Mouse (Mus musculus) heart, postnatal 10 days (tissue): Measurements from ENCODE around the gene Isg20. TPM values are rescaled to one million over a fixed set of nuclear protein-coding genes. Genes with fewer than 3 reads are reported as not detected.

Experiments
- DNase-seq, 2 experiments: peaks; one replicate each; pipeline ENCODE4 v3.0.0; 2021
- intact Hi-C: fragments of 180-260 bp; cut with DNase I; formaldehyde crosslinking; loops from one replicate; pipeline ENCODE4 v1.15.1; 2025
- total RNA-seq, 2 experiments: library from RNA; stranded (reverse); gene quantifications; 2 replicates each; pipeline ENCODE4 v1.2.3; 2021

Gene Isg20
- total RNA-seq, 2 experiments from 2014 or later = 5.4 to 5.5 TPM

GRCm38 (mm10) chr7:78897567-78897966, 15.7 kb upstream of the Isg20 start:
- no peak for DNase-seq
- intact Hi-C loops = loop anchor here (10.0 kb wide), 1 partner anchor 333 kb away; no protein-coding TSS in a partner anchor

GRCm38 (mm10) chr7:78903174-78903870, 9.9 kb upstream of the Isg20 start:
- intact Hi-C loops = no loop called here

GRCm38 (mm10) chr7:78904175-78904574, 9.0 kb upstream of the Isg20 start:
- intact Hi-C loops = no loop called here
- DNase-seq = no peak

More at GRCm38 (mm10) chr7:78903174-78903870, 9.9 kb upstream of the Isg20 start:
- no peak for DNase-seq

GRCm38 (mm10) chr7:78909026-78909425, 4.2 kb upstream of the Isg20 start:
- DNase-seq = no peak
- intact Hi-C loops = no loop called here

- intact Hi-C loops = no loop called here
- DNase-seq = no peak
Observed at GRCm38 (mm10) chr7:78910336-78911098, 2.7 kb upstream of the Isg20 start.

- DNase-seq = no peak
- intact Hi-C loops = no loop called here
Observed at GRCm38 (mm10) chr7:78911209-78911608, 2.0 kb upstream of the Isg20 start.

GRCm38 (mm10) chr7:78912253-78912973, 811 bp upstream of the Isg20 start:
- peak in 1 of 2 experiments; percentile 30 for DNase-seq
- intact Hi-C loops = no loop called here

- peak; percentile 38 to 61 for DNase-seq
- intact Hi-C loops = no loop called here
Observed at GRCm38 (mm10) chr7:78913649-78914544, 673 bp downstream of the Isg20 start.

GRCm38 (mm10) chr7:78914545-78914845, 1.3 kb downstream of the Isg20 start:
- no peak for DNase-seq
- intact Hi-C loops = no loop called here

- DNase-seq = no peak
- intact Hi-C loops = no loop called here
Observed at GRCm38 (mm10) chr7:78914896-78915510, 1.8 kb downstream of the Isg20 start.

- intact Hi-C loops = no loop called here
- no peak for DNase-seq
Observed at GRCm38 (mm10) chr7:78918686-78919085, 5.5 kb downstream of the Isg20 start.

GRCm38 (mm10) chr7:78922506-78922905, 9.3 kb downstream of the Isg20 start:
- intact Hi-C loops = loop anchor here (5.0 kb wide), 2 partner anchors 305 to 425 kb away; no protein-coding TSS in a partner anchor
- DNase-seq = no peak

- intact Hi-C loops = loop anchor here (1.0 to 5.0 kb wide), 3 partner anchors 155 to 423 kb away; no protein-coding TSS in a partner anchor
- peak; percentile 68 to 84 for DNase-seq
Observed at GRCm38 (mm10) chr7:78924300-78924699, 11.1 kb downstream of the Isg20 start.

- DNase-seq = no peak
- intact Hi-C loops = loop anchor here (1.0 to 5.0 kb wide), 4 partner anchors 155 to 423 kb away; no protein-coding TSS in a partner anchor
Observed at GRCm38 (mm10) chr7:78924796-78925195, 11.6 kb downstream of the Isg20 start.

- intact Hi-C loops = loop anchor here (5.0 kb wide), 1 partner anchor 312 kb away; no protein-coding TSS in a partner anchor
- DNase-seq = no peak
Observed at GRCm38 (mm10) chr7:78925680-78926079, 12.5 kb downstream of the Isg20 start.

- DNase-seq = no peak
- intact Hi-C loops = loop anchor here (5.0 kb wide), 1 partner anchor 311 kb away; no protein-coding TSS in a partner anchor
Observed at GRCm38 (mm10) chr7:78926156-78926555, 12.9 kb downstream of the Isg20 start.

- DNase-seq = no peak
- intact Hi-C loops = loop anchor here (5.0 kb wide), 1 partner anchor 310 kb away; no protein-coding TSS in a partner anchor
Observed at GRCm38 (mm10) chr7:78927266-78927665, 14.0 kb downstream of the Isg20 start.

- DNase-seq = no peak
- intact Hi-C loops = no loop called here
Observed at GRCm38 (mm10) chr7:78938957-78939602, 25.9 kb downstream of the Isg20 start.

- no peak for DNase-seq
- intact Hi-C loops = no loop called here
Observed at GRCm38 (mm10) chr7:78940971-78941370, 27.7 kb downstream of the Isg20 start.
